Mouse (Mus musculus): Measurements from ENCODE around the gene Golga3. TPM values are rescaled to one million over a fixed set of nuclear protein-coding genes. Genes with fewer than 3 reads are reported as not detected.

Golga3 gene
- polyA plus RNA-seq (2012; ENCODE audit: low replicate concordance), result 2.5 and 4.5 TPM in 2 replicates

GRCm38 (mm10) chr5:110176362-110177020, at the start of gene Golga3:
Gene Golga3 (plus strand): TSS chr5:110176701.

GRCm38 (mm10) chr5:110135293-110136086, 41.0 kb upstream of the Golga3 start, which contains the start of gene Chfr:
Gene Chfr (plus strand): TSS chr5:110135842.

GRCm38 (mm10) chr5:110230780-110231461, 54.4 kb downstream of the Golga3 start, which contains the start of gene Ankle2:
Gene Ankle2 (plus strand): TSS chr5:110231004.

GRCm38 (mm10) chr5:110269141-110270101, 92.9 kb downstream of the Golga3 start, which contains the start of gene Pgam5:
Gene Pgam5 (minus strand): TSS chr5:110269913.

Other genes starting within 250 kb of the Golga3 start
- gene Zfp932, start 180.2 kb upstream of the Golga3 start, polyA plus RNA-seq (2012; ENCODE audit: low replicate concordance), result 0.15 and 1.2 TPM in 2 replicates
- gene Gm17655, start 104.2 kb upstream of the Golga3 start, polyA plus RNA-seq (2012; ENCODE audit: low replicate concordance), result 1.4 TPM in 1 of 2 replicates, not detected in the other
- 0.06 TPM in 1 of 2 replicates, not detected in the other for gene Gm35315, start 82.3 kb upstream of the Golga3 start, polyA plus RNA-seq (2012; ENCODE audit: low replicate concordance)
- 0.48 and 0.76 TPM in 2 replicates for gene Plcxd1, start 76.7 kb upstream of the Golga3 start, polyA plus RNA-seq (2012; ENCODE audit: low replicate concordance)
- 79.6 and 179 TPM in 2 replicates for gene Gtpbp6, start 68.5 kb upstream of the Golga3 start, polyA plus RNA-seq (2012; ENCODE audit: low replicate concordance)
- 1.1 and 1.4 TPM in 2 replicates for gene Zfp605, start 66.6 kb upstream of the Golga3 start, polyA plus RNA-seq (2012; ENCODE audit: low replicate concordance)
- gene Chfr, start 40.9 kb upstream of the Golga3 start, polyA plus RNA-seq (2012; ENCODE audit: low replicate concordance), result 67.5 and 69.5 TPM in 2 replicates
- gene Ankle2, start 54.3 kb downstream of the Golga3 start, polyA plus RNA-seq (2012; ENCODE audit: low replicate concordance), result 14.5 and 18.3 TPM in 2 replicates
- 7.5 and 16.8 TPM in 2 replicates for gene Pgam5, start 93.2 kb downstream of the Golga3 start, polyA plus RNA-seq (2012; ENCODE audit: low replicate concordance)
- 5.9 and 6.0 TPM in 2 replicates for gene Pxmp2, start 109.5 kb downstream of the Golga3 start, polyA plus RNA-seq (2012; ENCODE audit: low replicate concordance)
- 3.8 and 7.2 TPM in 2 replicates for gene Pole, start 109.6 kb downstream of the Golga3 start, polyA plus RNA-seq (2012; ENCODE audit: low replicate concordance)
- not detected in 2 replicates for gene P2rx2, start 166.5 kb downstream of the Golga3 start, polyA plus RNA-seq (2012; ENCODE audit: low replicate concordance)
- not detected in 2 replicates for gene Lrcol1, start 168.0 kb downstream of the Golga3 start, polyA plus RNA-seq (2012; ENCODE audit: low replicate concordance)